ENCODE assay signal across 11 mouse cellular contexts in genomic region chr7:136209299-136210171, GRCm38 (mm10).
DNase-seq lines count a peak whose midpoint lies in the region; ATAC-seq and TF ChIP-seq lines count a peak whose summit lies in the region.
"Had no signal": no experiment of that assay in that cellular context is flagged by ENCODE, and none has a peak within 500 bp of the region (broad histone marks: within the 10 kb centered on the region; RNA-seq: fewer than 3 reads in every experiment).

No protein-coding gene starts in this region.

- no peaks in the 10 kb centered on the region for H3K36me3 ChIP-seq in lung, embryonic 14.5 days (ENCODE audit: insufficient read depth)
- H3K36me3 ChIP-seq in forebrain, embryonic 13.5 days (ENCODE audit: poor library complexity, severe bottlenecking) = no peaks in the 10 kb centered on the region
- no peaks in the 10 kb centered on the region for H3K36me3 ChIP-seq in limb, embryonic 14.5 days (ENCODE audit: control insufficient read depth, insufficient read depth, low read length)
- H3K36me3 ChIP-seq: G1E; lung, embryonic 15.5 days had no signal

- no peak overlapping the region for H3K9ac ChIP-seq in lung, embryonic 14.5 days
- peak overlapping the region; percentile 51 for H3K9ac ChIP-seq in forebrain, embryonic 13.5 days
- peak overlapping the region; percentile 31; the same call in 1 of the 2 replicates for H3K9ac ChIP-seq in limb, embryonic 14.5 days (ENCODE audit: low read depth, low read length, severe bottlenecking)
- H3K9ac ChIP-seq: lung, embryonic 15.5 days had no signal

- no peak for ATAC-seq in lung, embryonic 14.5 days (ENCODE audit: insufficient read depth)
- ATAC-seq in forebrain, embryonic 13.5 days = peak; percentile 77
- ATAC-seq in limb, embryonic 14.5 days (ENCODE audit: low FRiP score, low read depth) = no peak

- no peak for TF ChIP-seq CTCF in lung, embryonic 14.5 days (IDR thresholded peaks at IDR 0.05; ENCODE audit: low read depth)

- no peak overlapping the region for H3K4me2 ChIP-seq in lung, embryonic 14.5 days
- peak overlapping the region; percentile 61 for H3K4me2 ChIP-seq in forebrain, embryonic 13.5 days
- H3K4me2 ChIP-seq in limb, embryonic 14.5 days (replicated peaks; ENCODE audit: low read depth, low read length, severe bottlenecking) = peak overlapping the region; percentile 28; the same call in 1 of the 2 replicates
- H3K4me2 ChIP-seq: lung, embryonic 15.5 days had no signal

- 36% methylated on average over 31 of the region's 31 CpGs for WGBS in lung, embryonic 14.5 days
- 7% methylated on average over 31 of the region's 31 CpGs for WGBS in forebrain, embryonic 13.5 days
- 36% methylated on average over 31 of the region's 31 CpGs for WGBS in limb, embryonic 14.5 days

- H3K4me1 ChIP-seq in lung, embryonic 14.5 days (ENCODE audit: insufficient read depth) = peaks cover 4% of the 10 kb centered on the region; the same call in 1 of the 2 replicates
- H3K4me1 ChIP-seq in forebrain, embryonic 13.5 days = peaks cover 24% of the 10 kb centered on the region
- H3K4me1 ChIP-seq in limb, embryonic 14.5 days (ENCODE audit: control insufficient read depth, insufficient read depth, low read length) = peaks cover 31% of the 10 kb centered on the region
- H3K4me1 ChIP-seq: lung, embryonic 15.5 days had no signal

- H3K9me3 ChIP-seq in lung, embryonic 14.5 days (ENCODE audit: low read depth, low read length) = no peaks in the 10 kb centered on the region
- H3K9me3 ChIP-seq in forebrain, embryonic 13.5 days (replicated peaks) = no peaks in the 10 kb centered on the region
- no peaks in the 10 kb centered on the region for H3K9me3 ChIP-seq in limb, embryonic 14.5 days (ENCODE audit: control insufficient read depth, low read length)
- H3K9me3 ChIP-seq: lung, embryonic 15.5 days had no signal

- no peak overlapping the region for H3K4me3 ChIP-seq in lung, embryonic 14.5 days (ENCODE audit: low read depth, low read length)
- peak overlapping the region; percentile 25 for H3K4me3 ChIP-seq in forebrain, embryonic 13.5 days
- no peak overlapping the region for H3K4me3 ChIP-seq in limb, embryonic 14.5 days (replicated peaks; ENCODE audit: low read length)
- H3K4me3 ChIP-seq: lung, embryonic 15.5 days had no signal

- peak; percentile 21 for DNase-seq in lung, embryonic 14.5 days
- DNase-seq in lung, postnatal 36 days = no peak
- DNase-seq in limb, embryonic 14.5 days (ENCODE audit: low spot score) = no peak
- DNase-seq in frontal cortex, adult 2 months (ENCODE audit: extremely low spot score in 1 of 2, low spot score in 1 of 2) = no peak
- no peak for DNase-seq in cerebellum, adult 11-12 months
- DNase-seq in spleen, postnatal 14 days (ENCODE audit: low spot score in 2 of 2) = no peak
- DNase-seq in gastrocnemius, adult 18-20 months (ENCODE audit: low spot score) = no peak
- DNase-seq: adrenal gland, postnatal 14 days had no signal

- TF ChIP-seq POLR2A in limb, embryonic 14.5 days (IDR thresholded peaks at IDR 0.05; ENCODE audit: borderline replicate concordance, extremely low read depth, insufficient read depth, insufficient read length) = no peak

- no peak overlapping the region for H3K27ac ChIP-seq in lung, embryonic 14.5 days (ENCODE audit: low read depth)
- H3K27ac ChIP-seq in forebrain, embryonic 13.5 days = peak overlapping the region; percentile 67
- H3K27ac ChIP-seq in limb, embryonic 14.5 days (replicated peaks; ENCODE audit: low read depth, low read length) = no peak overlapping the region
- H3K27ac ChIP-seq: lung, embryonic 15.5 days had no signal

- H3K27me3 ChIP-seq in lung, embryonic 14.5 days (ENCODE audit: insufficient read depth, low read length) = 0 out of 2 replicates have a peak, but pooled peaks cover 3% of the 10 kb centered on the region
- peaks cover 57% of the 10 kb centered on the region for H3K27me3 ChIP-seq in forebrain, embryonic 13.5 days
- H3K27me3 ChIP-seq in limb, embryonic 14.5 days (ENCODE audit: control insufficient read depth, insufficient read depth, low read length) = peaks cover 16% of the 10 kb centered on the region
- H3K27me3 ChIP-seq: lung, embryonic 15.5 days had no signal
